Mouse (Mus musculus) intestine, embryonic 14.5 days (tissue): Measurements from ENCODE around the gene Kank1. TPM values are rescaled to one million over a fixed set of nuclear protein-coding genes. Genes with fewer than 3 reads are reported as not detected.

Experiments used
- ATAC-seq: fragments of 200-750 bp; cut with Nextera tagmentation; replicated peaks from 2 replicates; pipeline ENCODE4 v1.8.0; 2017; ENCODE audit warnings: low read depth, moderate number of reproducible peaks, moderate TSS enrichment, moderate library complexity; ENCODE audit not compliant: low FRiP score, low TSS enrichment
- DNase-seq: peaks from one replicate; pipeline ENCODE4 v3.0.0-alpha.2; 2018; ENCODE audit warnings: low spot score
- H3K27ac ChIP-seq: fragments of 300-500 bp; sonication (generic); 2 replicates; pipeline ENCODE4 v1.5.1; 2014; ENCODE audit warnings: low read depth, mild to moderate bottlenecking, control low read depth
- H3K27me3 ChIP-seq: fragments of 300-500 bp; sonication (generic); replicated peaks from 2 replicates; pipeline ENCODE4 v1.6.1; 2014; ENCODE audit warnings: low read length, control low read depth; ENCODE audit not compliant: control insufficient read depth, insufficient read depth
- H3K36me3 ChIP-seq: fragments of 300-500 bp; sonication (generic); 2 replicates; pipeline ENCODE4 v1.6.1; 2014; ENCODE audit warnings: low read length, control low read depth; ENCODE audit not compliant: control insufficient read depth, insufficient read depth
- H3K4me1 ChIP-seq: fragments of 300-500 bp; sonication (generic); replicated peaks from 2 replicates; pipeline ENCODE4 v1.6.1; 2014; ENCODE audit warnings: low read length, control low read depth, mixed read lengths; ENCODE audit not compliant: control insufficient read depth, insufficient read depth
- H3K4me2 ChIP-seq: fragments of 300-500 bp; sonication (generic); 2 replicates; pipeline ENCODE4 v1.6.1; 2014; ENCODE audit warnings: low read length
- H3K4me3 ChIP-seq: fragments of 300-500 bp; sonication (generic); 2 replicates; pipeline ENCODE4 v1.5.1; 2014; ENCODE audit warnings: low read depth, low read length, control low read depth, mixed read lengths
- H3K9ac ChIP-seq: fragments of 300-500 bp; sonication (generic); 2 replicates; pipeline ENCODE4 v1.6.1; 2014; ENCODE audit warnings: mild to moderate bottlenecking, low read length
- H3K9me3 ChIP-seq: fragments of 300-500 bp; sonication (generic); 2 replicates; pipeline ENCODE4 v1.6.1; 2016; ENCODE audit warnings: low read length, control low read depth; ENCODE audit not compliant: control insufficient read depth
- WGBS: fragments of 180-500 bp; shearing (Covaris S2); extraction: QIAGEN DNeasy Blood & Tissue Kit; methylation state at CpG from one replicate; pipeline ENCODE4 v1.1.7; 2014; 5-methylcytosine and 5-hydroxymethylcytosine counted together
- polyA plus RNA-seq: library from polyadenylated mRNA; unstranded; fragments of >200 nt; fragmentation: Nextera tagmentation; extraction: Ambion mirVana; gene quantifications from 2 replicates; pipeline ENCODE4 v1.2.1, GENCODE M21; 2014

The Kank1 gene
- polyA plus RNA-seq, 1 experiment from 2014 or later, result 17.7 TPM

- Histone ChIP-seq H3K36me3 (no peaks in the 10 kb centered on the region), H3K4me1 (no peaks in the 10 kb centered on the region), H3K4me2 (no peak overlapping the region), H3K4me3 (no peak overlapping the region), H3K9me3 (no peaks in the 10 kb centered on the region), H3K9ac (no peak overlapping the region), H3K27ac (no peak overlapping the region), H3K27me3 (no peaks in the 10 kb centered on the region)
- DNase-seq, result no peak
- 69% methylated on average over 5 of the region's 5 CpGs for WGBS
- no peak for ATAC-seq
Measured at GRCm38 (mm10) chr19:25290991-25291520, 54.3 kb downstream of the Kank1 start.

GRCm38 (mm10) chr19:25295207-25295606 lies 58.4 kb downstream of the Kank1 start:
- Histone ChIP-seq H3K27me3 (no peaks in the 10 kb centered on the region), H3K27ac (no peak overlapping the region), H3K4me1 (no peaks in the 10 kb centered on the region), H3K9ac (no peak overlapping the region), H3K9me3 (no peaks in the 10 kb centered on the region), H3K4me2 (no peak overlapping the region), H3K36me3 (no peaks in the 10 kb centered on the region), H3K4me3 (no peak overlapping the region)
- no peak for ATAC-seq
- 71% methylated on average over 4 of the region's 4 CpGs for WGBS
- no peak for DNase-seq

GRCm38 (mm10) chr19:25297269-25297668 lies 60.5 kb downstream of the Kank1 start:
- H3K4me1 ChIP-seq, result no peaks in the 10 kb centered on the region
- no peak overlapping the region for H3K4me2 ChIP-seq
- no peaks in the 10 kb centered on the region for H3K9me3 ChIP-seq
- DNase-seq (no peak), ATAC-seq (no peak)
- no peaks in the 10 kb centered on the region for H3K36me3 ChIP-seq
- no peaks in the 10 kb centered on the region for H3K27me3 ChIP-seq
- H3K27ac ChIP-seq, result no peak overlapping the region
- H3K4me3 ChIP-seq, result no peak overlapping the region
- 52% methylated on average over 5 of the region's 5 CpGs for WGBS
- H3K9ac ChIP-seq, result no peak overlapping the region

- Histone ChIP-seq H3K36me3 (no peaks in the 10 kb centered on the region), H3K4me1 (no peaks in the 10 kb centered on the region), H3K27me3 (no peaks in the 10 kb centered on the region), H3K9ac (no peak overlapping the region), H3K27ac (no peak overlapping the region), H3K9me3 (no peaks in the 10 kb centered on the region), H3K4me3 (no peak overlapping the region), H3K4me2 (no peak overlapping the region)
- WGBS, result 82% methylated on average over 14 of the region's 14 CpGs
- ATAC-seq, result no peak
- peak; percentile 34 for DNase-seq
Measured at GRCm38 (mm10) chr19:25299852-25300670, 63.3 kb downstream of the Kank1 start.

- Histone ChIP-seq H3K4me2 (no peak overlapping the region), H3K4me3 (no peak overlapping the region), H3K4me1 (no peaks in the 10 kb centered on the region), H3K9ac (no peak overlapping the region), H3K27me3 (no peaks in the 10 kb centered on the region), H3K27ac (no peak overlapping the region), H3K9me3 (no peaks in the 10 kb centered on the region), H3K36me3 (no peaks in the 10 kb centered on the region)
- WGBS, result 71% methylated on average over 5 of the region's 5 CpGs
- ATAC-seq, result no peak
- no peak for DNase-seq
Measured at GRCm38 (mm10) chr19:25301189-25301588, 64.4 kb downstream of the Kank1 start.

- DNase-seq (no peak), ATAC-seq (no peak)
- no peaks in the 10 kb centered on the region for H3K4me1 ChIP-seq
- no peaks in the 10 kb centered on the region for H3K27me3 ChIP-seq
- no peak overlapping the region for H3K4me2 ChIP-seq
- no peaks in the 10 kb centered on the region for H3K9me3 ChIP-seq
- no peak overlapping the region for H3K9ac ChIP-seq
- 65% methylated on average over 9 of the region's 9 CpGs for WGBS
- H3K27ac ChIP-seq, result no peak overlapping the region
- no peaks in the 10 kb centered on the region for H3K36me3 ChIP-seq
- no peak overlapping the region for H3K4me3 ChIP-seq
Measured at GRCm38 (mm10) chr19:25306277-25306676, 69.5 kb downstream of the Kank1 start.

GRCm38 (mm10) chr19:25308156-25308555 lies 71.4 kb downstream of the Kank1 start:
- no peaks in the 10 kb centered on the region for H3K36me3 ChIP-seq
- H3K9ac ChIP-seq, result no peak overlapping the region
- no peak overlapping the region for H3K4me3 ChIP-seq
- ATAC-seq, result no peak
- H3K4me1 ChIP-seq, result 0 out of 2 replicates have a peak, but pooled peaks cover 3% of the 10 kb centered on the region
- H3K27me3 ChIP-seq, result no peaks in the 10 kb centered on the region
- H3K4me2 ChIP-seq, result no peak overlapping the region
- DNase-seq, result no peak
- H3K9me3 ChIP-seq, result no peaks in the 10 kb centered on the region
- WGBS, result 52% methylated on average over 2 of the region's 2 CpGs
- no peak overlapping the region for H3K27ac ChIP-seq

- Histone ChIP-seq H3K4me2 (no peak overlapping the region), H3K9me3 (no peaks in the 10 kb centered on the region), H3K36me3 (no peaks in the 10 kb centered on the region), H3K9ac (no peak overlapping the region), H3K4me1 (0 out of 2 replicates have a peak, but pooled peaks cover 3% of the 10 kb centered on the region), H3K4me3 (no peak overlapping the region), H3K27ac (no peak overlapping the region), H3K27me3 (no peaks in the 10 kb centered on the region)
- 33% methylated on average over 12 of the region's 12 CpGs for WGBS
- DNase-seq (no peak), ATAC-seq (no peak)
Measured at GRCm38 (mm10) chr19:25308763-25309162, 72.0 kb downstream of the Kank1 start.

GRCm38 (mm10) chr19:25310989-25311388 lies 74.2 kb downstream of the Kank1 start:
- WGBS, result 84% methylated on average over 5 of the region's 5 CpGs
- Histone ChIP-seq H3K4me2 (no peak overlapping the region), H3K27me3 (no peaks in the 10 kb centered on the region)

More at GRCm38 (mm10) chr19:25310989-25311388, 74.2 kb downstream of the Kank1 start:
- DNase-seq (no peak), ATAC-seq (no peak)
- H3K9ac ChIP-seq, result no peak overlapping the region
- H3K4me3 ChIP-seq, result no peak overlapping the region
- H3K27ac ChIP-seq, result no peak overlapping the region
- no peaks in the 10 kb centered on the region for H3K36me3 ChIP-seq
- H3K4me1 ChIP-seq, result peaks cover 3% of the 10 kb centered on the region; the same call in 1 of the 2 replicates
- H3K9me3 ChIP-seq, result no peaks in the 10 kb centered on the region
